Mouse (Mus musculus): ENCODE results near the gene Gm45713.

Gene Gm45713

DNA sequence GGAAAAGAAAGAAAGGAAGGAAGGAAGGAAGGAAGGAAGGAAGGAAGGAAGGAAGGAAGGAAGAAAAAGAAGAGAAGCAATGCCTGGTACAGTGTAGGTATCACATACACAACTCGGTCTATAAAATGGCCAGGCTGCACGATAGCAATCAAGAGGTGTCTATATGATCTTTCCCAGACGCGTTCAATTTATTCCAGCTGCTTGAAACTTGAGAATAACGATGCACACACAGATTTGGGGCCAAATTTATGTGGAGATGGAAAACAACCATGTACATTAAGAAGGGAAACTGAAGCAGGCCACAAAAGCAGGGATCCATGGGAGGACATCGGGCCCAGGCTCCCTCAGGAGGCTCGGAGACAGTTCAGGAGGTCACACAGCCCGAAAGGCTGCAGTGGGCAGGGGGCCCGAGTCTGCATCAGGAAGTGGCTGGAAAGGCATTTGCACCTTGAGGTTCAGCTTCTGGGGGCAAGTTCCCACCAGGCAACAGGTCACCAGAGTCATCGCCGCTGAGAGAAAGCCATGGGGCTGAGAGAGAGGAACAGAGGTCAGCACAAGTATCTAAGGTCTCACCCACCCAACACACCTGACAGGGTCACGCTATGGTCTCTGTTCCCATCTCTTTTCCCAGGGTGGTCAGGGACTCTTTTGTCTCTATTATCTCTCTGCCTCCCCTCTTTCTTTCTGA, 43.1 kb downstream of the Gm45713 start:
- no peak for DNase-seq

DNA sequence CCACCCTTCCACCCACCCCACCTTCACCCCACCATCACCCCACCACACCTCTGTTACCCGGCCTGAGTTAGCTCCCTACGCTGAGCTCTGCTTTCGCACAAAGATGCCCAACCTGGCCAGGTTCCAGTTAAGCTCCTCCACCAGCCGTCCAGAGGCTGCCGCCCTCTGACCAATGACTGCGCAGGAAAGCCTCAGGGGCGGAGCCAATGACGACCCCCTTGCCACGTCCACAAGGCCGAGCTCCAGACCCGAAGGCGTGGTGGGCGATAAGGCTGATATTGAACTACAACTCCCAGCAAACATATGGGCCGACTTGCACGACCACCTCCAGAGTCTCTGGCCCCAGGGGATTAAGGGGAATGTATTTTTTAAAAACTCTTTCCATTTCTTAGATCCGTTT, 44.0 kb downstream of the Gm45713 start, which contains the start of gene Rcn3:
TSS of gene Rcn3 (minus strand) at position 174 of the 400 bp plus-strand sequence.
- peak; percentile 89 for DNase-seq

DNA sequence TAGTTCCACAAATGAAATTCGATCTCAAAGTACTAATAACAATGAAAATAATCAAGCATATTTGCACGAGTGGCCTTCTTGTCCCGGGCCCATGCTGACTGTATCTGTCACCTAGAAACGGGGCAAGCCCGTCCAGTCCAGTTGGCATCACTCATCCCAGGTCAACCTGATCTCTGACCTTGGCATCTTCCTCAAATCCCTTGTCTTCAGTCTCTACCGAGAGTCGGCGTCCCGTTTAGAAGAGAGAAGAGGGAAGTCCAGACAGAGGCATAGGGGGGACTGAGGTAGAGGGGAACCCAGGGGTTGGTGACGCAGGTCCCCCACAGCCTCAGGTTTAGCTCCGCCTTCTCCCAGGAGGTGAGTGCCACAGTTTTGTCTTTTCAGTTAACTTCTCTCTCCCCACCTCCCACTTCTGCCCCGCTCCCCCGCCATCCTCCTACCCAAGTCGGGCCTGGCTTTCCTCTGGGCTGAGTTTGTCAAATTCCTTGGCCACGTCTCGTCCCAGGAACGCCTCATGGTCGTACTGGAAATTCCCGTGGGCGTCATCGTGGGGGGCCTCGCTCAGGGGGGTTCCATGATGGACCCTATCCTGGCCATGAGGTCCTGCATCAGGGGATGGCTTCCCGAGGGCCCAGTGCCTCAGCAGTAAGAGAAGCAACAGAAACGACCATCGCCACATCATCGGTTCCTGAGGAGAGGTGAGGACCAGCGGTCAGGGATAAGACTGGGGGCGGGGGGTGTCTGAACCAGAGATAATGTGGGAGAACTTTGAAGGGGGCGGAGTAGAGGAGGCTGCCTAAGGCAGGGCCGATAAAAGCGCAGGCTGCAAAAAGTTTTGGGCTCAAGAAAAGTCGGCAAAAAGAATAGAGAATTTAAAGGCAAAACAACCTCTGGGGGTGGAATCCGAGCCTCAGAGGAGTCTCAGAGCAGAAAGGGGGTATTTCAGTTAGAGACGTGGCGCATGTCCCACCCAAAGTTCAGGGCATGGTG, 44.7 kb downstream of the Gm45713 start:
- peak; percentile 59 for DNase-seq

DNA sequence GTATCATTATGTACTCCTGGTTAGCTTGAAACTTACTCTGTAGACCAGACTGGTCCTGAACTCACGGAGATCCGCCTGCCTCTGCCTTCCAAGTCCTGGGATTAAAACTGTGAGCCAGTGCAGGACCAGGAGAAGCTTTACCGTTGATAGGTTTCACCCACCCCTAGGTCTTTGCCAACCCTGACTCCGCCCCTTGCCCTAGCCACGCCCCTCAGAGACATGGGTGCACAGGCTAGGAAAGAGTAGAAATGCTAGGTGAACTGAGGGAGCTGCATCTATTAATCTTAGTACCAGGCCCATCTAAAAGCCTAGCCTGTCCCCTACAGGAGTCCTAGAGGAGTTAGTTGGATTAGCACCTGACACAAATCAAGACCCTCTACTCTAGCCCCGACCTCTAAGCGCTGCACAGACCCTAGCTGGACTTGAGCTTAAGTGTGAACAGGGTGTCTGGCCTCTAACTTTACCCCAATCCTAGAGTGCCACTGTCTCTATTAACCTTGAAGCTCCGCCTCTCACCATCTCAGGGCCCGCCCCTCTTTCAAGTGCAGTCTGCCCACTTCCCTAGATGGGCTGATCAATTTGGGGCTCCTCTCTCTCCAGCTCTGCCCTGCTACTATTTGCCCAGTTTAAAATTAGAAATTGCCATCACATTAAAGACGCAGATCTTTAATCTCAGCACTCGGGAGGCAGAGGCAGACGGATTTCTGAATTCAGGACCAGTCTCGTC, 45.6 kb downstream of the Gm45713 start:
- DNase-seq: peak; percentile 78

DNA sequence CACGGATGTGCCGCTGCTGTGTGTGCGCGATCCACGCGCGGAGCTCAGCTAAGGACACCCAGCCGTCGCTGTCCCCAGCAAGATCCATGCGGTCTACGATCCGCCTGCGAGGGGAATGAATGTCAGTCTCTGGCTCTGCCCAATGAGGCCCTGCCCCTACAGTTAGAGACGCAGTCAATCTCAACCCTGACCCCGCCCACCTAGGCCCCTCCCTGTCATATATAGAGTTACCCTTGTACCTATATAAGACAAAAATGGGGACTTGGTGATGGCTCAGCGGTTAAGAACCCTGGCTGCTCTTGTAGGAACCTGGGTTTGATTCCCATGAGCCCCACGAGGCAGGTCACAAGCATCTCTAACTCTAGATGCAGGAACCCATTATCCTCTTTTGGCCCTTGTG, 47.4 kb downstream of the Gm45713 start:
- DNase-seq: no peak

DNA sequence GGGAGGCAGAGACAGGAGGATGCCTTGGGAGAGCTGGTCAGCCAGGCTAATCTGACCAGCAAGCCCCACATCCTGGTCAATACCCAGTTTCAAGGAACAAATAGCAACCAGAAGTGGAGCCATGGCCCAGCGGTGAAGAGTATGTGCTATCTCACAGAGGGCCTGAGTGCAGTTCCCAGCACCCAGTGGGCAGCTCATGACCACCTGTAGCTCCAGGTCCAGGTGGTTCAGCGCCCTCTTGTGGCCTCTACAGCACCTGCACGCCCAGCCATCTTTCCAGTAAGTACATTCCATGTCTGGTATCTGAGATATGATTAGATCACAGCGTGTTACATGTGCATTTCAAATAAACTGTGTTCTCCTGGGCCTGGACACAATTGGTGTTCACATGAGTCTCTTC, 49.9 kb downstream of the Gm45713 start:
- DNase-seq: no peak

DNA sequence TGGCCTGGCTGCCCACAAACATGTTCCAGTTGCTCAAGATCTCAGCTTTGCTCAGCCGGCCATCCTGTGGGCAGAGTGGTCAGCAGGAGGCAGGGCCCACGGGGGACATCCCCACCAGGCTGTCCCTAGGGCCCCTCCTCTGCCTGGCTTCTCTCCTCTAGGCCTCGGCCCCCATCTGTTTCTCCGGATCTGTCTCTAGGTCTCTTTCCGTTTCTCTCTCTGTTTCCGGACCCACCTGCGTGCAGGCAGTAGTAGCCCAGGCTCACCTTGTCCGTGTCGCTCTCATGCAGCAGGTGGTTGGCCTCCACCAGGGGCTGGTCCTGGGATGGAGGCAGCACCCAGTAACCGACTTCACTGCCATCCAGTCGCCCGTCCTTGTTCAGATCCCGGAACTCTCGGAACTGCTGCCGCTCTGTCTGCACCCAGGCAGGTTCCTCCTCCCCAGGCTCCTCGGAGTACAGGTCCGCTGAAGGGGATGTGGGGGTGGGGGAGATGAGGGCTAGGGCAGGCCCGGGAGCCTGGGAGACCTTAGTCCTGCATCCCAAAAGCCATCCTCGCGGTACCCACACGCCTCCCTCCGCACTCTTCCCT, 52.6 kb downstream of the Gm45713 start:
- DNase-seq: no peak

DNA sequence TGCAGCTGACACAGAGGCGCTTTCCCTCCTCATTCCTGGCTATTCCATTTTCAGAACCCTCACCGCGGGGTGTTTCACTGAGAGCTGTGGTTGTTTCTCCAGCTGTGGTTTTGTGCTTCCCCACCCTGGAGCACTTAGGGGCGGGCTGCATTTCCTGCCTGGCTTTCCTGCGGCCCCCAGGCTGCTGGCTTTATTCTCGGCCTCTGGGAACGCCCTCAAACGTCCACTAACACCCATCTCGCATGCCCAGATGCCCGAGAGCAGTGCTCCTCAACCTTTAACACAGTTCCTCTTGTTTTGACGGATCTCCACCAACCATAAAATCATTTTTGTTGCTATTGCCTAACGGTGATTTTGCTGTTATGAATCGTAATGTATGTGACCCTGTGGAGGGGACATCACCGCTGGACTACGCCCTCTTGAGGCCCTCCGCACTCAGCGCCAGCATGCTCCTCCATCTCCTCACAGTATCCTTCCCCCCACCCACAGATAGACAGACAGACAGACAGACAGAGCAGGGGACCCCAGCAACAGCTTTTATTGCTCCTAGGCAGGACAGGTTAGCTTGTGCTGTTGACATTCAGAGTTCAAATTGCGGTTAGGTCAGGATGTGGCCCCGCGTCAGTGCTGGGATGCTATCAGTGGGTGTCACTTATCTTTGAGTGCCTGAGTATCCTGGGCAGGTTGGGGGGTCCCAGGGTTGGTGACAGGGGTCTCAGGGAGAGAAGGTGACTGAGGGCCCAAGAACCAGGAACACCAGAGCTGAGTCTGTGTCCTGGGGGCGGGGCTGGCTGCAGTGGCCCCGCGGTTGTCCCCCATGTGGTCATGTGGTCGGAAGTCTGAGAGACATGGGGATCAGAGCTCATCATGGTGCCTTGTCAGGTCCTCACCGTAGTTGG, 53.4 kb downstream of the Gm45713 start:
- DNase-seq: peak; percentile 56

DNA sequence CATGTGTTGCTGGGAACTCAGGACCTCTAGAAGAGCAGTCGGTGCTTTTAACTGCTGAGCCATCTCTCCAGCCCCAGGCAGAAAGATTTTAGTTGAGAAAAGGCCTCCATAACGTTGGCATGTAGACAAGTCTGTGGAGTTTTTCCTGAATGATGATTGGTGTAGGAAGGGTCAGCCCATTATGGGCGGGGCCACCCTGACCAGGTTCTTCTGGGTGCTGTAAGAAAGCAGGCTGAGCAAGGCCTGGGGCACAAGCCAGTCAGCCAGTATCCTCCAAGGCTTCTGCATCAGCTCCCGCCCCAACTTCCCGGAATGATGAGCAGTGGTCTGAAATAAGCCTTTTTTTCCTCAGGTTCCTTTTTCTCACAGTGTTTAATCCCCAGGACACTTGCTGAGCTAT, 55.0 kb downstream of the Gm45713 start:
- DNase-seq: no peak

DNA sequence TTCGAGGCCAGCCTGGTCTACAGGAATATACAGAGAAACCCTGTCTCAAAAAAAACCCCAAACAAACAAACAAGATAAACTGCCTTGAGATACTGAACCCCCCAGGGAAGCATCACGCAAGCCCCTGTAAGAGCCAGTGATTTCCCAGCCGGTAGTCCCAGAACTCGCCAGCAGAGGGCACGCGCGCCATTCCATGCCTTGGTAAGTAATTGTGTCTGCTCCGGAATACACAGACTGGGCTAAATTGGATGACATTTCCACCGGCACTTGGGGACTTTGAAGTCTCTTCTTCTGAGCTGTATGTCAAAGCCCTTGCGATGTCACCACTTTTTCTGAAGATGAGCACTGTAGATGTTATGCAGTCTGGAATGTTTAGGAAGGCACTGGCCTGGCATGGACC, 56.2 kb downstream of the Gm45713 start:
- peak; percentile 88 for DNase-seq

DNA sequence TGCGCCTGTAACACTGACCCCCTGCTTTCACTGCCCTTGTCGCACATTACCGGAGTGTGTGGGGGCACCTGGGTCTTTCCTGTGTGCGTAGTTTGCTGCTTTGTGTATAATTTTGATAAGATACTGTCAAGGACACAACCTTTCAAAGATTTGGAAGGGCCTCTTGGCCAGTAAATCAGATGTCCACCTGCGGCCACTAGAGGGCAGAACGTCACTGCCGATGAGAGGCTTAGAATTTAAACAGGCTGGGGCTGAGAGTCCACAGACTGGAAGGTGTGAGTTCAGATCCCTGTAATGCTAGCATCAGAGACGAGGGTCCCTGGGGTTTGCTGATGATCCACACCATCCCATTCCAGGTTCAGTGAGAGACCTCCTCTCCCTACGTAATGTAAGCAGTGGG, 57.5 kb downstream of the Gm45713 start:
- DNase-seq: peak; percentile 78

DNA sequence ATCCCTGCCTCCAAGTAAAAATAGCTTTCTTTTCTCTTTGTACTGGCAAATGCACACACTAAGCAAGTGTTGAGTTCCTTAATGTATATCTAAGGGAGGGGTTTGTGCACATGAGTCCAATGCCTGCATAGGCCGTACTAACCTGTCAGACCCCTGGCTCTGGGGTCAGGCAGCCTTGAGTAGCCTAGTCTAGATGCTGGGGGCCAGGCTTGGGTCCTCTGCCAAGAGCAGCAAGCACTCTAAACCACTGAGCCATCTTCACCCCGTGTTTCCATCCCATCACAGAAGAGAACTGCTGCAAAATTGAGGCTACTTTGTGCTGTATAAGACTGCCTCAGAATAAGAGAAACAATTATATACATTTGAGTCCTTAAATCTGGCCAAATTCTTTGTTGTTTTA, 58.2 kb downstream of the Gm45713 start:
- DNase-seq: no peak

DNA sequence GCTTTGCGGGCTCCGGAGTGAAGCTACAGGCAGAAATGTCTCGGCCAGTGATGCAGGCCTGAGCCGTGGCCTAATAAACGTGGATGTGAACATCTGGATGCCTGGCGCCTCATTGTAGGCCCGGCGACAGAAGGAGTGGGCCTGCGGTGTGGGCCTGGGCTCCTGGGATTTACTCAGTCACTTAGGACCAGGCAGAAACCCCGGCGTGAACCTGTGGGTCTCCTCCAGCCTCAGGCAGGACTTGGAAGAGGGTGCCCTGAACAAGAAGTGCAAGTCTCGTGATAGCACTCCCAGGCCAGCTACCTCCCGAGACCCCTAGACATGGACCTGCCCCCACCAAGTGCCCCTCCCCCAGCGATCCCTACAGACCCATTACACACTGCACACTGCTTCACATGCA, 58.7 kb downstream of the Gm45713 start:
- DNase-seq: no peak

DNA sequence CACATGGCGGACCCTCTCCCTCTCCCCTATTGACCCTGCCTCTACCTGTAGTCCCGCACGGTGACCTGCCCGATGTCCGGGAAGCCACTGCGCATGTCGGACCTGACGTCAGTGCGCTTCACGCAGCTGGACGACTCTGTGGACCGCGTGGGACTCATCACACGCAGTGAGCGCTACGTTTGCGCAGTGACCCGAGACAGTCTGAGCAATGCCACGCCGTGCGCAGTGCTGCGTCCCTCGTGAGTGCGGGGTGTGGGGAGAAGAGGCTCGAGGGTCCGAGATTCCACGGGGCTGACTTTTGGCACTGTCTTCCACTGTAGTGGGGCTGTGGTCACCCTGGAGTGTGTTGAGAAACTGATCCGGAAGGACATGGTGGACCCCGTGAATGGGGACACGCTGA, 59.5 kb downstream of the Gm45713 start:
- no peak for DNase-seq
